Mouse (Mus musculus) G1E (cell line): ENCODE measurements at regions not wholly inside any gene's neighbourhood (a gene's known extent, or its start where the extent isn't known, plus 50 kb on each side); places are given as distances from the start of the nearest gene placed in this dataset.

Experiments used
- ATAC-seq: 2 replicates; pipeline ENCODE4 v1.8.0; 2016; ENCODE audit warnings: mild to moderate bottlenecking; ENCODE audit not compliant: insufficient number of reproducible peaks, poor library complexity, low FRiP score, severe bottlenecking; ENCODE audit errors: extremely low read depth
- DNase-seq: peaks from one replicate; pipeline ENCODE4 v3.0.0; 2012; ENCODE audit warnings: low spot score
- H3K27me3 ChIP-seq: 2 replicates; pipeline ENCODE4 v1.6.1; 2012; ENCODE audit warnings: mild to moderate bottlenecking, low read length, inconsistent platforms; ENCODE audit not compliant: insufficient read depth
- H3K36me3 ChIP-seq: replicated peaks from 2 replicates; pipeline ENCODE3; 2012; ENCODE audit warnings: mild to moderate bottlenecking, inconsistent platforms
- H3K4me1 ChIP-seq: 2 replicates; pipeline ENCODE4 v1.6.1; 2012; ENCODE audit warnings: low read depth, low read length, inconsistent platforms, mixed read lengths; ENCODE audit not compliant: insufficient read depth
- H3K4me3 ChIP-seq: 2 replicates; pipeline ENCODE4 v1.5.1; 2012; ENCODE audit warnings: low read depth, mild to moderate bottlenecking, inconsistent platforms, low read length, moderate library complexity, mixed read lengths
- H3K9me3 ChIP-seq: replicated peaks from 2 replicates; pipeline ENCODE4 v1.6.1; 2012; ENCODE audit warnings: inconsistent platforms
- CTCF ChIP-seq: IDR thresholded peaks from 2 replicates; pipeline ENCODE4 v1.5.1; 2012; ENCODE audit warnings: low read depth, low read length, inconsistent platforms, mixed read lengths
- GATA1 ChIP-seq: IDR thresholded peaks from 2 replicates; pipeline ENCODE4 v1.6.1; 2012; ENCODE audit warnings: borderline replicate concordance, low read length, inconsistent platforms, mixed read lengths
- GATA2 ChIP-seq: IDR thresholded peaks from 2 replicates; pipeline ENCODE4 v1.6.1; 2012; ENCODE audit warnings: low read depth, low read length, inconsistent platforms, borderline replicate concordance
- POLR2AphosphoS5 ChIP-seq: IDR thresholded peaks from 2 replicates; pipeline ENCODE4 v1.6.1; 2012; ENCODE audit warnings: low read depth, low read length, inconsistent platforms; ENCODE audit not compliant: insufficient replicate concordance
- TAL1 ChIP-seq: conservative IDR thresholded peaks from 2 replicates; pipeline ENCODE4 v1.6.1; 2012; ENCODE audit warnings: low read depth, low read length, inconsistent platforms, mixed read lengths

GRCm38 (mm10) chr2:173436580-173436979 is 85.8 kb upstream of the 1700021F07Rik start:
- Histone ChIP-seq H3K27me3 (no peaks in the 10 kb centered on the region), H3K4me3 (no peak overlapping the region), H3K36me3 (no peaks in the 10 kb centered on the region), H3K4me1 (no peaks in the 10 kb centered on the region), H3K9me3 (peaks cover 89% of the 10 kb centered on the region)
- no peak for TF ChIP-seq GATA2
- TF ChIP-seq CTCF, result no peak
- TF ChIP-seq POLR2AphosphoS5, result no peak
- no peak for TF ChIP-seq TAL1
- TF ChIP-seq GATA1, result no peak
- DNase-seq (no peak), ATAC-seq (no peak)

DNA sequence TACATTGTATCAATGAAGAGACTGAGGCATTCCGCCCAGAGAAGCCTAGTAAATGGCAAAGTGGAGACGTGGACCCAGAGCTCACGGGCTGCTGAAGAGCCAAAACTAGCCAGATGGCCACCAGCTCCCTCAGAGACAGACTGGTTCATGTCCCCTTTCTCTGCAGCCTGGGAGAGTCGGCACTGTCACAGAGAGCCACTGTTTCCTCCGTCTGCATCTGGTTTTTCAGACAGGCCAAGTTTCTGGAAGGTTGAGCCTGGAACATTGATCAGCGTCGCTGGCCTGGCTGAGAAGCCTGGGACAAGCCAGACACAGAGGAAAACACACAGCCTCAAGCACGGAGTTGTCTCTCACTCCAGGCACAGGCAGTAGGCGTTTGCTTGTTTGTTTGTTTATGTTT is 83.4 kb upstream of the 1700021F07Rik start:
- Histone ChIP-seq H3K36me3 (no peaks in the 10 kb centered on the region), H3K27me3 (no peaks in the 10 kb centered on the region), H3K9me3 (peaks cover 93% of the 10 kb centered on the region)

DNA sequence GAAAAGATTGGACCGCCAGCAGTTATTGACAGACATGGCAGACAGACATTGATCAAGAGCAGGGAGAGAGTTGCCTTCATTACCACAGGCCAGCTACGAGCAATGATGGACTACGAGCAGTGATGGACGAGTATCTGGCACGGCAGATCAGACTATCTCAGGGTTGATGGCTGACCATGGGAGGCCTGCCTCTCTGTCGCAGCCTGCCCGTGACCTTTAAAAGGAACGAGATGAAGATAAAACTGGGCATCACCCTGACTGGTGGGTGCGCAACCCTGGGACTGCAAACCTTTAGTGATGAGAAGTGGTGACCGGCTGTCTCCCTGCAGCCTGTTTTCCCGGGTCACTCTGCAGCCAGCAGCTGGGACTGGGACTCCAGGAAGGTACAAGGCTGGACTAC is 80.3 kb upstream of the 1700021F07Rik start:
- Histone ChIP-seq H3K27me3 (no peaks in the 10 kb centered on the region), H3K9me3 (peaks cover 97% of the 10 kb centered on the region), H3K4me1 (no peaks in the 10 kb centered on the region), H3K4me3 (no peak overlapping the region; the same call in 1 of the 2 replicates), H3K36me3 (no peaks in the 10 kb centered on the region)
- TF ChIP-seq CTCF (no peak), GATA2 (no peak), TAL1 (no peak), GATA1 (no peak), POLR2AphosphoS5 (no peak)
- ATAC-seq, result no peak
- DNase-seq, result no peak

More for the DNA sequence above, 83.4 kb upstream of the 1700021F07Rik start:
- TF ChIP-seq POLR2AphosphoS5 (no peak), CTCF (no peak), GATA1 (no peak), TAL1 (no peak), GATA2 (no peak)
- no peak for ATAC-seq
- Histone ChIP-seq H3K4me3 (no peak overlapping the region), H3K4me1 (no peaks in the 10 kb centered on the region)
- no peak for DNase-seq

DNA sequence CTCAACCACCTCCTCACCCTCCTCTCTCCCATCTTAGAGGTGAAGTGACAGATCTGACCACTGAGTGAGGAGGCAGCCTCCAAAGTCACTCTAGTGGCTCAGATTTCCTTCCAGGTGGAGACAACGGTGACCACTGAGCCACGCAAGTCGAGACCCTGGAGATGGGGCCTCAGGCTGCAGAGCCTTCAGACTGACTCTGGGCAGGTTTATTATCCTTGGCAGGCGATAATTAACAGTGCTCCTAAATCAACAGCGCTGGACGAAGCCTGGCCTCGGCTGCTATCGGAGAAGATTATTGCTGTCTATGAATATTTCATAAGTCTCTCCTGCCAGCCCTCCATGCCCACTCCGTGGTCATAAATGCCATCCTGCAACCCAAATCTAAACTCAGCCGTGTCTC is 79.1 kb upstream of the 1700021F07Rik start:
- Histone ChIP-seq H3K4me1 (no peaks in the 10 kb centered on the region), H3K9me3 (peaks cover 93% of the 10 kb centered on the region), H3K4me3 (no peak overlapping the region), H3K36me3 (no peaks in the 10 kb centered on the region), H3K27me3 (no peaks in the 10 kb centered on the region)
- ATAC-seq (no peak), DNase-seq (no peak)
- TF ChIP-seq TAL1 (no peak), CTCF (no peak), GATA1 (no peak), POLR2AphosphoS5 (no peak), GATA2 (no peak)

GRCm38 (mm10) chr2:173444386-173444785 is 78.0 kb upstream of the 1700021F07Rik start:
- no peak for ATAC-seq
- no peak overlapping the region for H3K4me3 ChIP-seq
- H3K4me1 ChIP-seq, result no peaks in the 10 kb centered on the region
- H3K27me3 ChIP-seq, result no peaks in the 10 kb centered on the region
- TF ChIP-seq GATA2 (no peak), POLR2AphosphoS5 (no peak), TAL1 (no peak), GATA1 (no peak), CTCF (no peak)
- no peak for DNase-seq
- H3K36me3 ChIP-seq, result no peaks in the 10 kb centered on the region
- peaks cover 91% of the 10 kb centered on the region for H3K9me3 ChIP-seq

DNA sequence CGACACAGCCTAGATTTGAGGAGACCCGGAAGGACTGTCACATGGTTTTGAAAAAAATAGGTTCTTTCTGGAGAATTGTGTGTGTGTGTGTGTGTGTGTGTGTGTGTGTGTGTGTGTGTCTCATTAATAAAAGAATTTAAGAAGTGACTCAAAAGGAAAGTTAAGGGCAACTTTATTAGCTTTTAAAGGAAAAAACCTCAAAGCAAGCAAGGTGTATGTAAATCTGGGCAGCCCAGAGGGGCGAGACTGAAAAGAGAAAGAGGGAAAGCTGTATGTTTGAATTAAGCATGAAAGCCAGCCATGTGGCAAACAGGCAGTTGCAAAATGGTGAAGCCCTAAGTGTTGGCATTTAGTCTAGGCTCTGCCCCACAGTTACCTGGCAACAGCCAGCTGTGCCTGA is 77.3 kb upstream of the 1700021F07Rik start:
- TF ChIP-seq CTCF, result no peak
- no peak for TF ChIP-seq TAL1
- no peak for TF ChIP-seq GATA1
- TF ChIP-seq GATA2, result no peak
- TF ChIP-seq POLR2AphosphoS5, result no peak
- no peak for DNase-seq
- no peak for ATAC-seq
- H3K4me1 ChIP-seq, result no peaks in the 10 kb centered on the region
- H3K27me3 ChIP-seq, result no peaks in the 10 kb centered on the region
- peaks cover 91% of the 10 kb centered on the region for H3K9me3 ChIP-seq
- no peaks in the 10 kb centered on the region for H3K36me3 ChIP-seq
- H3K4me3 ChIP-seq, result no peak overlapping the region
